Mouse (Mus musculus) heart, postnatal 4 days (tissue): ENCODE data around the gene Ehf. TPM values are rescaled to one million over a fixed set of nuclear protein-coding genes. Genes with fewer than 3 reads are reported as not detected.

ENCODE experiments used
- DNase-seq: peaks from one replicate; pipeline ENCODE4 v3.0.0; 2021
- total RNA-seq, 2 experiments: library from RNA; stranded (reverse); gene quantifications; 2 replicates each; pipeline ENCODE4 v1.2.3; 2021

Gene Ehf
- total RNA-seq, result not detected

DNA sequence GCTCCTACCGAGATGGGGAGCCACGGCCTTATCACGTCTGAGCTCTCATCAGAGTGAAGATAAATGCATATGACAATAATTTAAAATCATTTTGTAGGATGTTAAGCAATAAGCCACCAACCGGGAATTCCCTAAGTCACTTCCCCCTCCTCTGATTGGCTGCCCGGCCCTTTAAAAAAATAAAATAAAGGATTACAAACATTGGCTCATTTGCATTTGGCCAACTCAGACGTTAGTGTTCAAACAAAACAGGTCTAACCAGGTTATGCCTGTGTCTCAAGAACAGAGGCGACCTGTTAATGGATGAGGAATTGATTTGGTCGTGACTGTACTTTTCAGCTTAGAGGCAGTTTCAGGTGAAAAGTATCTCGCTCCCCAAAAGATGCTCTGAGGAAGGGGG, at the start of gene Ehf:
Ehf (minus strand) TSS at position 147 of the 400 bp plus-strand sequence.
- no peak for DNase-seq

DNA sequence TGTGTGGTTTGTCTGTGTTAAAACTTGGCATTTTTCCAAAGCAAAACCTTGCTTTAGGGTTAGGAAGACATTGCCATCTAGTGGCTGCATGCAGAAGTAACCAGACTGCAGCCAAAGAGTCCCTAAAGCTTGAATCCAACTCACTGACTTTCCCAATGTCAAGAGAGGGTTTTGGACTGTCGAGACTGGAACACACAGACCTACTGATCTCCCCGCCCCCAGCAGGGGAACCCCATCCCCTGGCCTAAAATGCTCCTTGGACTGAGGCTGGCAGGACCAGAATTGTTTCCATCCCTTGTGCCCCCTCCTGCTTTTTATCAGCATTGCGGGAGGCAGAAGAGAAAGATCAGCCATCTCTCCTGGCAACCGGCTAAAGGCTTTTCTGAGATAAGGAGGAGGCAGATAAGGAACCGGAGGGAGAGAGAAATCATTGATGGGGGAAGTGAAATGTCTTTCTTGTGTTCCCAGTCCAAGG, 44.4 kb upstream of the Ehf start:
- peak; percentile 62 for DNase-seq

- DNase-seq, result no peak
Measured at GRCm38 (mm10) chr2:103346751-103347289, 43.7 kb upstream of the Ehf start.

DNA sequence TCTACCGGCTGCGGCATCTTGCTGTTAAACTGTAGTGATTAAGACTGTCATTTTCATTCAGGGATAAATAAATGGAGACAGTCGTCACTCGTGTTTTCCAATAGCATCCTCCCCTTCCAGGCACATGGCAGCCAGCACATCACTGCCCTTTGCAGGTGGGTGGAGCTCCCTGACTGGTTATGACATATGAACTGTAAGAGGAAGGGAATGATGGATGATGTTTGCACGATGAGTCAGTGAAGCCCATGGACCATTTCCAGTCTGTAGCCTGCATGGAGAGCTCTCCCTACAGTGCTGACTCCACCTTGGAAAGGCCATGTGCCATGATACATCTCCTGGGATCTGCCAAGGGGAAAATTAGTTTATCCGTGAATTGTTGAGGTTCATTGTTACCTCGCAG, 40.5 kb upstream of the Ehf start:
- no peak for DNase-seq

- no peak for DNase-seq
Measured at GRCm38 (mm10) chr2:103342123-103342522, 39.0 kb upstream of the Ehf start.

DNA sequence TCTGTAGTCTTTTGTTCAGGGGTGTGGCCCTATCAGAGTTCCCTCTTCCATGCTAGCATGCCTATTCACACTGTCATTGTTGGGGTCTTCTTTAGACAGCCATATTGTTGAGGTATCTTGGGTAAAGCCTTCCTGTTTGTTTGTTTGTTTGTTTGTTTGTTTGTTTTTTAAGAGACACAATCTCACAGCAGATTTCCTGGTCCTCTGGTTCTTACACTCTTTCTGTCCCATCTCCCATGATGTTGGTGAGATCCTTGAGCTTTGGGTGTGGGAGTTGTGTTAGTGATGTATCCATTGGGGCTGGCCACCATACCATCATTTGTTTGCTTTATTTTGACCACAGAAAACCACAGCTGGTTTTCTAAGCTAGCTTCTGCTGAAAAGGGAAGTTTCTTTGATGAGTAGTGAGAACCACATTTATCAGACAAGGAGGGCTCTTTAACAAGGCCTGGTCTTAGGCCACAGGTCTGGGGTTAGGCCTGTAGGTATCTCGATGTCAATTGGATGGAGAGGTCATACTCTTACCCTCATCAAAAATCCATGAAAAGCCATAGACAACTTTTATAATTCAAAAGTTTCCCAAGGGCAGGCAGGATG, 38.4 kb upstream of the Ehf start:
- DNase-seq, result no peak

DNA sequence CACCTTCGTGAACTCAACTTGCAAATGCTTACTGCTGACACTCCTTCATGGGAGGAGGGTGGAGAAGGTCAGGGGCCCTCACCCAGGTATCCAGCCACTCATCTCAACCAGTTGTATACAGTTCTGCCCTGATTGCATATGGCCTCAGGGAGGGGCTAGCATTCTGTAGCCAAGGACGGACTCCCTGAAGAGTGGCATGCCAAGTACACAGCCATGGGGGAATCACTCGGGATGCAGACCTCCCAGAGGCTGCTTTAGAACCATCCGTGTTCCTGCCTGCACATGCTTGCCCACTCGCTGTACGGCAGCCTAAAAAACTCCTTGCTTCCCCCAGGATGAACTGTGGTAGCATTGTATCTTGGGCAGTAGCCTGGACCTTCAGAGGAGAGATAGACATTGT, 35.6 kb upstream of the Ehf start:
- no peak for DNase-seq

- no peak for DNase-seq
Measured at GRCm38 (mm10) chr2:103337370-103337769, 34.3 kb upstream of the Ehf start.

DNA sequence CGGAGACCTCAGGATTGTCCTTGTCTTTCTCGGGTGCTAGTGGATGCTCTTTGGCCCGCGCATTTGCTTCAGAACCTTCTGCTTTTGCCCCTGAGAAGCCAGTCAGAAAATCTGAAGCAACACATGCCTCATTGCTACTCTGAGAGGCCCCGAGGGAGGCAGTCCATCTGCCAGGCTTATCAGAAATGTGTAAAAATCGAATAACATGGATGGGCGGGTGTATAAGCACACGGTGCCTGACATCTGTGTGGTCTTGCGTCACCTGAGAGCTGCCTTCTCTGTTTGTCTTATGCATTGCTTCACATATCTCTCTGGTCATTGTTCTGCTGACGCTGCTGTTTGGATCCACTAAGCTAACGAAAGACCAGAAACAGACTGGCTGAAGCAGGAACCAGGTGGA, 33.5 kb upstream of the Ehf start:
- no peak for DNase-seq

DNA sequence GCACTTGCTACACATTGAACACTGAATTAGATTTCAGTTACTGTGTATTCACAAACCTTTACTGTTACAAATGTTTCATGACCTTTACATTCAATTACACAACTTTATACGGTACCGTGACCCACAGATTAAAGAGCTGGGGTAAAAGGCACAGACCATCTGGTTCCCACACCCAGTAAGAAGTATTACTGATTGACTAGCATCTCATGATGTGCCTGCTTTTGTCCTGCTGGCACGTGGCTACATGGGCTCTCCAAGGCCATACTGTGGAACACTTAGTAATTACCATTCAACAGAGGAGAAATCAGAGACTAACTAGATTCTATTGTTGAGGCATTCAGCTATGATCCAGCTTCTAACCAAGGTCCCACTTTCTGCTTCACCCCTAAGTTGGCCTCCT, 32.9 kb upstream of the Ehf start:
- no peak for DNase-seq

DNA sequence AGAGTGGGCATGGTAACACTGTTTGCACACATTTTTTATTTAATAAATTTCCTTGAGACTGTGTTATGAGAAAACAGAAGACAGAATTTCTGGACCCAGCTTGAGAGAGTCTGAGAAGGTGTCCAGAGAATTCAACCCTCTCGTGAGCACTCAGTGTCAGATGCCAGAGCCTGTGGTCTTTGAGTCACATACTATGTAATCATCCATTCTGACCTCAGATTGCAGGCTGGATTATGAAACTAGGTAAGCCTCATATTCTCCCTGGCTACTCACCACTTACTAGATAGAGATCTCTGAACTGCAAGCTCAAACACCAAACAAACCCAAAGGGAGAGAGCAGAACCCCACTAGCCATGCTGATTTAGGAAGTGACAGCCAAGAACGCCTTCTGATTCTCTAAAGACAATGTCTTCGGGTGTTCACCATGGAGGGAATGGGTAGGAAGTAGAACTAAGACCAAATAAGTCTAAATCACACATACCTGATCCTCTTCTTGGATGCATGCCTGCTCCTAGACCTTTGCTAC, 28.7 kb upstream of the Ehf start:
- DNase-seq, result no peak

GRCm38 (mm10) chr2:103328731-103329130, 25.7 kb upstream of the Ehf start:
- DNase-seq, result no peak

GRCm38 (mm10) chr2:103325301-103326048, 22.4 kb upstream of the Ehf start:
- DNase-seq, result no peak

GRCm38 (mm10) chr2:103324320-103324719, 21.2 kb upstream of the Ehf start:
- no peak for DNase-seq

- DNase-seq, result no peak
Measured at GRCm38 (mm10) chr2:103322171-103322570, 19.1 kb upstream of the Ehf start.

DNA sequence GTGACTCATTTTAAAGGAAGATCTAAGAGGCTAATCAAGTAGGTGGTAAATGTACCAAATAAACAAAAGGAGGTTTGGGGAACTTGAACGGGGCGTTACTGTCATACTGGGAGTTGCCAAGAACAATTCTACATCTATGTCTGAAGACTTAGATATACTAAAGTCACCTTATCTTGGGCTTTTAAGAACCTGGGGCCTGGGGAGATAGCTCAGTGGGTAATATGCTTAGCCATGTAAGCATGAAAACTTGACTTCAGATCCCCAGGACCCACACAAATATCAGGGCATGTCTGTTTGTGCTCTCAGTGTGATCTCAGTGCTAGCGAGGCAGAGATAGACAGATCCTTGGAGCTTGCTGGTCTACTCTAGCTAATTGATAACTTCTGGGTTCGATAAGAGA, 18.6 kb upstream of the Ehf start:
- DNase-seq, result no peak

- no peak for DNase-seq
Measured at GRCm38 (mm10) chr2:103314002-103314401, 10.9 kb upstream of the Ehf start.

DNA sequence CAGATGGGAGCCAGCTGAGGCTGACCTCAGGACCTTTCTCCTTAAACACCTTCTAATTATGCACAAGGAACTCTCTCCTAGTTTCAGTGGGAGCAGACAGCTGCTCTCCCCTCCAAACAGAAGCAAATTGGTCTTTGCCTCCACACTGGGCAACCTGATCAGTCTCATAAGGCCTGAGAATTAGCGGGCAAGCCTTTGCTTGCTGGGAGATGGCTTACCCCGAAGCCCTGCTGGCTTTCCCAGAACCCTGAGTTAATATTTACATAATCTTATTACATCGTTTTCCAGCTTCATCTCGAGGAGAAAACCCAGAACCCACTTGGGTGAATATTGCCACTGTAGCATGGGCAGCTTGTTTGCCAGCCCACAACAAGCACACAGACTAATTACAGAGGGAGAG, 9.6 kb upstream of the Ehf start:
- DNase-seq, result no peak

DNA sequence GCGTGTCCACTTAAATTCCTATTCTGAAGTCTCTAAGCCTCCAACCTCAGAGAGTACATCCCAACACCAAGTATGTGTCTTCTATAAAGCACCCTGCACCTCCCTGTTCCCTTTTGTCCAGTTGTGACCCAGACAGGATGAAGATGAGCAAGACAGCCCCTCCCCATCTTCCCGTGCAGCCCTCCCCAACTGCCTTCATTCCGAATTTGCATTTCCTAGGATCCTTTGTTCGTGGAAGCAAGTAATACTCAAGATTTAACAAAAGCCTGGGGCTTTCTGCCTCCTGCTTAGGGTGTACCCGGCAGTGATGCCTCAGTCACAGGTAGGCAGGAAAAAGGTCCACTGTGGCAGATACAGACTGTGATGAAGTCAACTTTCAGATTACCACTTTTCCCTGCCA, 7.6 kb upstream of the Ehf start:
- DNase-seq, result no peak

GRCm38 (mm10) chr2:103306686-103307085, 3.6 kb upstream of the Ehf start:
- DNase-seq, result no peak

- no peak for DNase-seq
Measured at GRCm38 (mm10) chr2:103302669-103303068, 409 bp downstream of the Ehf start.

DNA sequence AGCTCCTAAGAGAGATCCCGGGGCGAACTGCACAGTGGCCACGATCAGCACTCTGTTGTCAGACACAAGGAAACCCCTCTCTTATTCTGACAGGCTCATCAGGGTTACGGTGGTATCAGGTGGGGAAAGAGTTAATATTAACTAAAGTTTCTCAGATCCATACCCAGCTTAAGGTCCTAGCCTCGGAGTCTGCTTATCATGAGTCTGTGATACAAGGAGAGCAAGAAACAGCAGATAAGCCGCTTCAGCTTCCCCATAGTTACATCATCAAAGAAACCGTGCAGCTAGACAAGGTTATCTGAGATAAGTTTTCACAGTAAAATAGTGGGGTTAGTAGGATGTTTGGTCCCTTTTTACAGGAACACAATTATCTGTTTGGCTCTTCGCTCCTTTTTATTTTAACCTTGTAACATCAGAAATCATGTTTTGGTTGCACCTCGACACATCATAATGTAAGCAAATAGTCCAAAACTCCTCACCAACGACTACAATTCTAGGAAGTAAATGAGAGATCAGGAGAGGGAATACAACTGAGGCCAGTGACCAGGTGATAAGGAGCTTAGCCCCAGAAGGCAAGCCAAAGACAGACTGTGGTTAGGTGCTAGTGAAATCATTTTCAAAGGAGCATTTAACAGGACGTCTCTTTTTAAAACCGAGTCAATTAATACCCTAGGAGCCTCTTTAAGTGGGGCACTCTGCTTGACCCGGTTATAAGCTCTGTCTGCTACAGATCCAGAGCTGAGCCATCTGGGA, 4.2 kb downstream of the Ehf start:
- no peak for DNase-seq

- no peak for DNase-seq
Measured at GRCm38 (mm10) chr2:103294526-103294925, 8.6 kb downstream of the Ehf start.
